Mouse (Mus musculus): Measurements from ENCODE around the gene Hrh1.

The Hrh1 gene

GRCm38 (mm10) chr6:114406634-114407033 lies 8.9 kb downstream of the Hrh1 start:
- in situ Hi-C loops (cut with MboI, MseI) = no loop called here

- in situ Hi-C loops (cut with MboI, MseI) = no loop called here
Measured at GRCm38 (mm10) chr6:114407049-114407448, 9.3 kb downstream of the Hrh1 start.

- in situ Hi-C loops (cut with MboI, MseI) = no loop called here
Measured at GRCm38 (mm10) chr6:114408278-114408677, 10.5 kb downstream of the Hrh1 start.

- in situ Hi-C loops (cut with MboI, MseI) = no loop called here
Measured at GRCm38 (mm10) chr6:114411913-114412312, 14.2 kb downstream of the Hrh1 start.

- in situ Hi-C loops (cut with MboI, MseI) = no loop called here
Measured at GRCm38 (mm10) chr6:114414510-114414909, 16.8 kb downstream of the Hrh1 start.

GRCm38 (mm10) chr6:114418037-114418436 lies 20.3 kb downstream of the Hrh1 start:
- in situ Hi-C loops (cut with MboI, MseI) = no loop called here

DNA sequence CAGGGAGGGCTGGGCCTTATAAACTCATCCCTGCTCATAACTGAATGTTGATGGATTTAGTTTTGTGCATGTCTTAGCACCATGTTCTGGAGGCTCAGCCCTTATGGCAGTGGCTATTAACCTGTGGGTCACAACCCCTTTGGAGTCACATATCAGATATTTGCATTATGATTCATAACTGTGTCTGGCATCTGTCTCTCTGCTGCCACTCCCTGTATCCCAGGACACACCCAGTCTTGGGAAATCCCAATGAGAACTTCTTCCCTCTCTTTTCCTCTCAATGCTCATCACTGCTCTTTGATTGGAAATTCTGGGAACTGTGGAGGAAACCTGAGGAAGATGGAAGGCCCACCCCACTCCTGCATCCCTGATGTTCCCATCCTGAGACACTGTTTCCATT lies 23.3 kb downstream of the Hrh1 start:
- in situ Hi-C loops (cut with MboI, MseI) = no loop called here

DNA sequence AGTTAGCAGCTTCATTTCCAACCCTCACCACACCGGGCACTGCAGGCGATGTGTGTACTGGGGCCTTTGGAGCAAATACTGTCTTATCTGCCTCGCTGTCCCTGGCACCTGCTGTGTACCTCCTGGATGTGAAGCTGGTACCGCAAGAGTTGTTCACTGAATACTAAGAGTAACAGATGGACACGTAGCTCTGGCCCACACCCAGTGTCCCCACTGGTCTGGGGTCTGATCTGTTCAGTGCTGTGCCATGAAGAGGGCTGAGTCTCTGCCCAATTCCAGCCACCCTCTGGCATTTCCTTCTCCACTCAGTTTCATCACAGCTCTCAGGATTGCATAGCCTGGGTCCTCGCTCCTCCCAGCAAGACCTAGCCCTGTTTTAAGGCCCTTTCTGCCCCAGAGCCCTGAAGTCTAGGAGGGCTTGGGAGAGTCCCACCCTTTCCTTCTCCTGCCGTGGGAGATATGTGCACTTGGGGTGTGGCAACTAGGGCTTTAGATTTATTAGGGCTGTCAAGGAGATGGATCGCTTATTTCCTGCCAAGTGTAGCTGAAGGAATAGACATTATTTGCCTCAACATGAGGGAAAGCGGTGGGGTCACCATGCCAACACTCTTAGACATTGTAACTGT lies 25.4 kb downstream of the Hrh1 start:
- in situ Hi-C loops (cut with MboI, MseI) = no loop called here

DNA sequence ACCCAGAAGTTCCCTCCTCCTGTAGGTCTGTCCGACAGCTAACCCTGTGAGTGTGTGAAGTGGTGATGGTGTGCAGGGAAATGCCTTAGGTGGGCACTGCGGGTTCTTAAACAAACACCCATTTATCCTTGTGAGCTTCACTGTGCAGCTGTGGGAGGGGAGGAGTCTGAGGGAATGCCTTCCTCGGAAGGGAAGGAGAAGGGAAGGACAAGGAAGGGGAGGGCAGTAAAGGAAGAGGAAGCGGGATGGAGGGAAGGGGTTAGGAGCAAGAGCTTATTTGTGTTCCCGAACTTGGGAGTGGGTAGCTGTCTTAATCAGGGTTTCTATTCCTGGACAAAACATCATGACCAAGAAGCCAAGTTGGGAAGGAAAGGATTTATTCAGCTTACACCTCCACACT lies 27.6 kb downstream of the Hrh1 start:
- in situ Hi-C loops (cut with MboI, MseI) = no loop called here

DNA sequence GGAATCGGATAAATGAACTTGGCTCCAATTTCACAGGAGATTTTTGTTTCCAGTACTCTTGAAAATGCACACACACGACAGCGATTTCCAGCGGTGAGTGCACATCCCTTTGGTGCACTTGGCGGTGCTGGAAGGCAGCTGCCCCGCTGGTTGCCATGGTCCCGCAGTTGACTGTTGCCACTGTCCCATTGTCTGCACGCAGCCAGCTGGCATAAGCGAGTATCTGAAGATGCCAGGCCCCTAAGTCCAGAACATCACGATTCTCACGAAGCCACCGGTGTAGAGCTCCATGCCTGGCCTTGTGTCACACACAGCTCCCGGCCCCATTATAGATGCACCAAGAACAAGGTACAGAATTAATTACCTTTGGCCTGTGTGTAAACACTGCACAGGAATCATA lies 29.9 kb downstream of the Hrh1 start:
- in situ Hi-C loops (cut with MboI, MseI) = no loop called here

- in situ Hi-C loops (cut with MboI, MseI) = no loop called here
Measured at GRCm38 (mm10) chr6:114428831-114429230, 31.1 kb downstream of the Hrh1 start.

DNA sequence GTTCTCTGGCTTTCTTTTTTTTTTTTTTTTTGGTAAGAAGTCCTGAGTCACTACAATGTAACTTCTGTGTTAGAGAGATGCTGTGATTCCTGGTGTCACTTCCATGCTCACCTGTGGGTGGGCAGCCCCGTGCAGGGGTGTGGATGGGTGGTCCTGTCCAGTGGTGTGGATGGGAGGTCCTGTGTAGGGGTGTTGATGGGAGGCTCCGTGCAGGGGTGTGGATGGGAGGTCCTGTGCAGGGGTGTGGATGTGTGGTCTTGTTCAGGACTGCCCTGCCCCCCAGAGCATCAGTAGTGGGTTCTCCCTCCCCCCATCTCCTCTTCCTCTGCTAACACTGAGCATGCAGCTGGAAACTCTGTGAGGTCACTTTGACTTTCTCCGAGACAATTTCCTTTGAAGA lies 34.9 kb downstream of the Hrh1 start:
- in situ Hi-C loops (cut with MboI, MseI) = no loop called here

- in situ Hi-C loops (cut with MboI, MseI) = no loop called here
Measured at GRCm38 (mm10) chr6:114434524-114434923, 36.8 kb downstream of the Hrh1 start.

DNA sequence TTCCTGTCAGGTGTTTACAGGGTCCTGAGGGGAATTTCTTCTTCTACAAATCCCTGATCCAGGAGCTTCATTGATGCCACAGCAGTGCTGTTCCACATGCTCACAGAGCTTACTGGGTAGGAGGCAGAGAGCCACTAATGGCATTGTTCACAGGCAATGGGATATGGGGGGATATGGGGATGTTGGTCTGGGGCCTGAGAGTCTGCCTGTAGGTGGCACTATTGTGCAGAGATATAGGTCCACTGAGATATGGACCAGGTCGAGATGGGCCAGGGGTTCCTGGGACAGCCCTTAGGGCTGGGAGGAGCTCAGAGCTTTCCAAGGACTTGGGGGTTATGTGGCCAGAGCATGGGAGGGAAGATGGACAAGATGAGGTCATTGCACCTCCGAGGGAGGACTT lies 42.6 kb downstream of the Hrh1 start:
- in situ Hi-C loops (cut with MboI, MseI) = no loop called here

GRCm38 (mm10) chr6:114440788-114441453 lies 43.2 kb downstream of the Hrh1 start:
- in situ Hi-C loops (cut with MboI, MseI) = no loop called here

DNA sequence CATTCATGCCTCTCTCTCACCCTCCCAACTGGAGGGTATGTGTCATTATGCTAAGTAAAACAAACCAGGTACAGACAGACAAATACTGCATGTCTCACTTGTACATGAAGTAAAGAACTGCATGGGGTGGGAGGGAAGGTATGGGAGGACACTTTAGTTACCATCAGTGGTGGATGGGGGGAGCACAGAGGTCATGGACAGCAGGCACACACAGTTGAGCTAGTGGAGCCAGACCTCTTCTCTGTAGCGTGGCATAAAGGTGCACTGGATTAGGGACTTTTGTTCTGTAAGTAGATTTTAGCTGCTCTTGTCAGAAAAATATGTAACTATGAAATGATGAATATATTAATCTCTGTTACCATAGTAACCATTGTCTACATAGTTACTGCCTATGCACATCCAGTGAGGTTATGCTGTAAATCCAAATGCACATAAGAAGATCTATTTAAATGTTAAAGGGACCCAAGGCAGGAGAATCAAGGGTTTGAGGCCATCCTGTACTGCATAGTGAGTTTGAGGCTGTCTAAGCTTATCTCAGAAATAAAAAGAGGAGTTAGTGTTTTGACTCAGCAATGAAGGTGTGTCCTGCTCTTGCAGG lies 46.6 kb downstream of the Hrh1 start:
- in situ Hi-C loops (cut with MboI, MseI) = no loop called here

GRCm38 (mm10) chr6:114444976-114445375 lies 47.2 kb downstream of the Hrh1 start:
- in situ Hi-C loops (cut with MboI, MseI) = no loop called here

DNA sequence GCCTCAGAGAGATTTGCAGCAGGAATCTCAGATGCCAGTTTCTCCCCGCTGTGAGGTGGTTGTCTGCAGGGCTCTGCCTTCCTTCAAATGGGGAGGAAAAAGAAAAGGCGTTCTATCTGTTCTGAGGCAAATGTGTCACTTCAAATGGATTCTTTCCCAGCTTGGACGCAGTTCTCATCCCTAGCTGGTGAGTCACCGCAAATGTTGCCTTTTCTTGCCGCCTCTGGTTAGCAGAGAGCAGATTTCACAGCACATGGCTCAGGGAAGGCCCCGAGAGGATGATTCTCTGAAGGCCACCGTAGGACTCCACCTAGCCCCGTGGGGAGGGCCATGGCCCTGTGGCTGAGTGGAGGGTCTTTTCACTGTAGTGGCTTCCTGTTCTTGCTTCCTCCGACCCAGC lies 51.2 kb downstream of the Hrh1 start:
- in situ Hi-C loops (cut with MboI, MseI) = no loop called here

GRCm38 (mm10) chr6:114455267-114455666 lies 57.5 kb downstream of the Hrh1 start:
- in situ Hi-C loops (cut with MboI, MseI) = no loop called here

GRCm38 (mm10) chr6:114456255-114457042 lies 58.7 kb downstream of the Hrh1 start:
- in situ Hi-C loops (cut with MboI, MseI) = no loop called here

GRCm38 (mm10) chr6:114457299-114457698 lies 59.6 kb downstream of the Hrh1 start:
- in situ Hi-C loops (cut with MboI, MseI) = no loop called here

- in situ Hi-C loops (cut with MboI, MseI) = no loop called here
Measured at GRCm38 (mm10) chr6:114458191-114458590, 60.5 kb downstream of the Hrh1 start.

Data from regulatory T cell (primary cell).